Mouse (Mus musculus): ENCODE data around the gene Lypd6b.

The Lypd6b gene

DNA sequence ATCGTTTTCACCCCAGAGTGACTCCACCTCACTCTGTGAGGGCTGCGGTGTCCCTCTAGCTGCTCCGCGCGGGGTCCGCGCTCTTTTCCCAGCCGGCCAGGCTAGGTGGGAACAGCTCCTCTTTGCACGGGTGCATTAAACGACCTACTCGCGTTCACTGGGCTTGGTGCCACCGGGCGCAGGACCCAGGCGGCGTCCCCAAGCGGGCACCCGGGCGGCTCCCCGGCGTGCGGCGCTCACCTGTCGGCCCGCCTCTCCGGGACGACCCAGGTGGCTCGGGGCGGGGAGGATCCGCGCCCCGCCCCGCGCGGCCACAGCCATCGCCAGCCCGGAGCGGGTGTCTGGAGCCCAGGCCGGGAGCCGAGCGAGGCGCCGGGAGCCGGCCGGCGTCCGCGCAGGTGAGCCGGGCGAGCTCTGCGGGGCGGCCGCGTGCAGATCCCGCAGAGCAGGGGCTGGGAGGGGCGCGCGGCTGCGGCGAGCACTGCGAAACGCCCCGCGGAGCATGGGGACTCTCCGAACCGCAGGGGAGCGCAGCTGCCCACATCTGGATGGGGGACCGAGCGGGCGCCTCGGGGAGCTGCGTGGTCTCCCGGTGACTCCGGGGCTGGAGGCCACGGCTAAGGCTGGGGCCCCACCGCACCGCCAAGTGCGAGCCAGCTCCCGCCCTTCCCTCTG is at the start of gene Lypd6b:
Lypd6b (plus strand) TSS at position 313 of the 675 bp plus-strand sequence.
- no peak for DNase-seq

DNA sequence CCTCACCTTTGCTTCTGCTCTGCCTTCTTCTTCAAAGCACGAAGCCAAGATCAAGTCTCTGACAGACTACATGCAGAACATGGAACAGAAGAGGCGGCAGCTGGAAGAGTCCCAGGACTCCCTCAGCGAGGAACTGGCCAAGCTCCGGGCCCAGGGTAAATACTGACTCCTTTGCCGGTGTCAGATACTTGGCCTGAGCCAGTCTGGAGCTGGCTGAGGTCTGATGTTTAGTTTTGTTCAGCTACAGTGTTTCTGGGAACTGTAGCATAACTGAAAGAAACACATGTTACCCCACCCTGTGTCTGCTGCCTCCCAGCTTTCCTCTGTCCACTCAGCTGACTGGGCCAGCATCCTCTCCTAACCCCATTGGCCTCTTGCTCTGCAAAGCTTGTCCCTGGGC is 48.4 kb upstream of the Lypd6b start:
- no peak for DNase-seq

DNA sequence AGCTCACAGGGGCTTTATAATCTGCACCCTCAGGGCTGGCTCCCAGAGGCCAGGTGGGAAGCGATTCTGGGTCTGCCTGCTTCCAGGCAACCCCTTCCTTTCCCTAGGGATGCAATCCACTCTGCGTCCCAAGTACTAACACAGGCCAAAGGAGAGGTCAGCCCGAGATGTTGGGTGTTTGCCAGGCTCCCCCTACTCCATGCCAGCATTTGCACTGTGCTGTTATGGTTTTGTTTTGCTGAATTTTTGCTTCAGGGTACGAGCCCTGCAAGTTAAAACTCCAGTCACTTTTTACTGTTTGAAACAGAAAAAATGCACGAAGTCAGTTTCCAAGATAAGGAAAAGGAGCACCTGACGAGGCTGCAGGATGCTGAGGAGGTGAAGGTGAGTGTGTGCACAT is 46.5 kb upstream of the Lypd6b start:
- no peak for DNase-seq

DNA sequence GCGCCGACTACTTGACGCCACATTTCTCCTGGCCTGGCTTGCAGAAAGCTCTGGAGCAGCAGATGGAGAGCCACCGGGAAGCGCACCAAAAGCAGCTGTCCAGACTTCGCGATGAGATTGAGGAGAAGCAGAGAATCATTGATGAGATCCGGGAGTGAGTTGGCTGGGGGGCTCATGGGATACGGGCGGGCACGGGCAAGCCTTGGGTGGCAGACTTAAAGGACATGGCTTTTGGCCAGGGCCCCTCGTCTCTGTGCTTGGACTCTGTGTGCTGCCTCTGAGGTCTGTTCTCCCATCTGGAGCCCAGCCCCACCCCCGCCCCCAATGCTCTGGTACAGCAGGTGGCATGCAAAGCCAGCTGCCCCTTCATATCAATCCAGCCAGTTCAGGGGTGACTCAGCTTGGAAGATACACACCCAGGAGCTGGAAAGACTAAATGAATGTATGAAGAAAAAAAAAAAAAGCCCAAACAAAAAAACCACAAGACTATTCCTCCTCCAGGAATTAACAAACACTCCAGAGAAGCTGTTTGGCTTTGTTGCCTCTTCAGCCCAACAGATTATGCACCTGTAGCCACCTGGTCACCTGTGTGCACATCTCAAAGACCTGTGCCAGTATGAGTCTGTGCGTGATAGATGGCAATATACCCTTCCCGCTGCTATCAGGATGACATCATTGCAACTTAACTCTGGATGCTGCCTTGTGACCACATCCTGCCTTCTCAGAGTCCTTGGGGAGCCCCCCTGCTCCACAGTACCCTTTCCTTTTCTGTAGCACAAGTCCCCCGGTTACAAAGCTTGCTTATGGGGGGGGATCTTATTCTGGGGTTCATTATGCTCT is 45.4 kb upstream of the Lypd6b start:
- DNase-seq, result peak; percentile 76

DNA sequence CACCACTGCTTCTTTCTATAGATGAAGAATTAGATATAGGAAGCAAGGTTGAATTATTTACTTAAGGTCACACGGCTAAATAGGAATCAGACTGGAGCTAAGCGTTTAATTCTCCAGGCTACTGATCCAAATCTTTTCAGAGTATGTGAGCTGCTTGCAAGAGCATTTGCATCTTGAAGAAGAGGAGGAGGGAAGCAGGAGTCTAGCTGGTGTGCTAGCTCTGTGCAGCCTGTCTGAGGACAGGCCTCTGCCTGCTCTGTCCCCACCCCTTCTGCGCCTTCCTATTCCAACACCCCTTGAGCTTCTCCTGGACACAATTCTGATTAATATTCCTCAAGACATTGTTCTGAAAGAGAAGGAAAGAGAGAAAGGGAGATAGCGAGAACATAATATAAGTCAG is 44.6 kb upstream of the Lypd6b start:
- DNase-seq, result no peak

DNA sequence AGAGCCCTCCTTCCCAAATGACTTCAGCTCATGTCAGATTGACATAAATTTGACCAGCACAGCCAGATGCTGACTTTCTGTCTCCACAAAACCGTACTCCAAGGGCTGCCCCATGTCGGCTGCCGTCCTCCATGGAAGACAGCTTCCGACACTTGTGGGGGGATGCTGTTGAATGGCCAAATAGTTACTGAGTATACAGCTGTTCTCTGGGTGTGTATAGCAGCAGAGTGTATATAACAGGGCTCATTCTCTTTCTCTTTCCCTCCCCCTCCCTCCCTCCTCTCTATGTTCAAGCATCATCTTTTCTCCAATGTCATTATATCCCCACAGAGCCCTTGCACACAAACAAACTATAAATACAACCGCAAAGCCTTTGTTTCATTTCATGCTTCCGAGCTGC is 43.7 kb upstream of the Lypd6b start:
- no peak for DNase-seq

DNA sequence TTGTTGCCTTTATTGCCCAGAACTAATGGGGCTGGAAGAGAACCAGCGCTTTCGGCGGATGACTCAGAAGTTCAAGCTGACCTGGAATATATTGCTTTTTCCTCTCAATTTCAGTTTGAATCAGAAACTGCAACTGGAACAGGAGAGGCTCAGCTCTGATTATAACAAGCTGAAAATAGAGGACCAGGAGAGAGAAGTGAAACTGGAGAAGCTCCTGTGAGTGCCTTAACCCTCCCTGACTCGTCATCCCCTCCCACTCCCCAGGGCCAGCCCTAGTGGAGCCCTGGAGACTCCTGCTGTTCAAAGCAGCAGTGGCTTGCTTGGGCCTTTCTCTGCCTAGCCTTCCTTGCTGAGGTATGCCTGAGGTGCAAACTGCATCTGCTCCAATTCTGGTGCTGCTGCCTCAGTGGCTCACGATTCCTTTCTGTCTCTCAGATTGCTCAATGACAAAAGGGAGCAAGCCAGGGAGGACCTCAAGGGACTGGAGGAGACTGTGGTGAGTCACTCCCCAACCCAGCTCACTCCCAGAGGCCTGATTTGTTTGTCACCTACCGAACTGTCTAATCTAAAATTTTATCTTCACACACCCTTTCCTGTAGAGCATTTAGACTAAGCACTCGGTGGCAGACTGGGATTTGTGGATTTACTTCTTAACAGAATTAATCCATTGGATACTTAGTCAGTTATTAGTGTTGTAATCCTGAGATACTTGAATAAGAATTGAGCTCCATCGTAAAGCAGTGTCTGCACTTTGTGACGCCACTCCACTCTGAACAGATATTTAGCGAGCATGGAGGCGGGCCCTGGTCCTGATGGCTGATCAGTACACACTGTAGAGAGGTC is 43.0 kb upstream of the Lypd6b start:
- no peak for DNase-seq

DNA sequence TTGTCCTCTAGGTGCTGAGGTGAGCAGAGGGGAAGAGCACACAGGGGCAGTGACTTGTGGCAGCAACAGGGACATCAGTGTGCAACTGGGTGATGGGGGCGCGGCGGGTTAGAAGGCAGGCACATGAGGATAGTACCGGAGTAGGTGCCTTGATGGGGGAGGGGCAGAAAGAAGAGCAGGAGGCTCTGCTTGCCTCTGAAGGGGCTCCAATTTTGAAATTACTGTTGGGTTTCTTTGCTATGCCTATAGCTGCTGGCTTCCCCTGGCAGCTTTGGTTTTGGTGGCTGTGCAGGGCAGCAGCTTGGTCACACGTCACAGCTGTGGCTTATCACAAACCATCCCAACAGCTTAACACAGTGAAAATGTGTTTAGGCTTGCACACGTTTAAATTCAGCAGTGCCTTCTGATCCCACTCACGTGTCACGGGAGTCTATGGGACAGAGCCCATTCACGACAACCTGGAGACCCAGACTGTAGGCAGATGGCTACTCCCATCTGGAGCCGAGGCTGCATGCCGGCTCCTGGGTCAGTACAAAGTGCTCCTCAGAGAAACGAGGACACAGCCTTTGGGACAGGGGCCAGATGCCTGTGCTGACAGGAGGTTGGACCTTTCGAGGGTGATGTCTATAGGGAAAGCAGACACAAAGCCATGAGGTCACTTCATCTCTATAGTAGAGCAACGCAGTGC is 42.2 kb upstream of the Lypd6b start:
- DNase-seq, result no peak

DNA sequence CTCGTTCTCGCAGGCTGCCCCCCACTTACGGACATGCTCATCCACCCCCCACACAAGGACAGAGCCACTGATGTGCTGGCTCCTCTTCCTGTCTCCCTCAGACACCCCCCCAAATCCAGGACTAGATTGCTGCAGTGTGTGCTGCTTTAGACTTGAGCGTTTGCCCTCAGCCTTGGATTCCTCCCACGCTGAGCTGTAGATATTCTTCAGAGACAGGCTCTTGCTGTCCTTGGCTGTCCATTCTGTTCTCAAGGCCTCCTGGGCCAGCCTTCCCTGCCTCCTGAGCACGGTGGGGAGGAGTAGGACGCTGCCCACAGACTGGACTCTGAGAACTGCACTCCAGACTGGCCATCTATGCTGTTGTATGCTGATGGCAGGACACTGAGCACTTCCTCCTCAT is 40.5 kb upstream of the Lypd6b start:
- no peak for DNase-seq

DNA sequence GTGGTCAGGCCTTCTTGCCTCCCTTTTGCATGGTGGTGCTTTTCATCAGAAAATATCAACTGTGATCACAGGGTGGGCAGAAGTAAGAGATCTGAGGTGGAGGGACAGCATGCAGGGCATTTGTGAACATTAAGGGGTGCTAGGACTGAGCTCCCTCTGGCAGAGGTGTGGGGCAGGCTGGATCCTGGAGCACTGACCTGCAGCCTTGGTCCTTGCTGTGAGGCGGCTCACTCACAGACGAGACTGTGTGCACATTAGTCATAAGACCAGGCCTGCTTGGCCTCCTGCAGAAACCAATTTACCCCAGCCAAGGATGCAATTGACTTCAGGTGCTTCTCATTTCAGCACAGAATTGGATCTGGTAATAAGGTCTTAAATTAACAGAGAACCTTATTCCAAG is 39.8 kb upstream of the Lypd6b start:
- no peak for DNase-seq

DNA sequence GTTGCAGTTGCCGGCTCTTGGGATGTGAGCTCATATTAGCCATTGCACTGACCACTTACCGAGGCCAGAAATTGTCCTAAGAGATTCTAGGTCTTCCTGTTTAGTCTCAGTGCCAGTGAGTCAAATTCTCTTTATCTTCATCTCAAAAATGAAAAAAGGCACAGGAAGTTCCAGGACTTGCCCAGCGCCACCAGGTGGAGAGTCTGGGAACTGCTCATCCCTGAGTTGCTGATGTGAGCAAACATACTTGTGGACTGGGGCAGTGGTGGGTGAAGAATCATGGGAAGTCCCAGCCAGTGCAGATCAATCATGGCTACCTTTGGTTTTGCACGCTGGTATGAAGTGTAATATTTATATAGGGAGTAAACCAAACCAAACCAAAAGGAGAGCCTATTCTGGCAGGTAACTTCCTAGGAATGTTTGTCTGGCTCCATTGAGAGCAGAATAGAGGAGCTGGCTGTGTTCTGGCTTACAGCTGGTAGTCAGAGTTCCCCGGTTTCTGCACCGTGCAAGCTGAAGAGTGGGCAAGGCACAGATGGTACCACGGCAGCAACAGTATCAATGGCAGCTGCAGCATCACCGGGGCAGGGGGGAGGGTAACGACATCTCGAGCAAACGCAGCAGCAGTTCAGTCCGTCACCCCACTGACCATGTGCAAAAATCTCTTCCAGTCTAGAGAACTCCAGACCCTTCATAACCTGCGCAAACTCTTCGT is 38.7 kb upstream of the Lypd6b start:
- DNase-seq, result peak; percentile 60

DNA sequence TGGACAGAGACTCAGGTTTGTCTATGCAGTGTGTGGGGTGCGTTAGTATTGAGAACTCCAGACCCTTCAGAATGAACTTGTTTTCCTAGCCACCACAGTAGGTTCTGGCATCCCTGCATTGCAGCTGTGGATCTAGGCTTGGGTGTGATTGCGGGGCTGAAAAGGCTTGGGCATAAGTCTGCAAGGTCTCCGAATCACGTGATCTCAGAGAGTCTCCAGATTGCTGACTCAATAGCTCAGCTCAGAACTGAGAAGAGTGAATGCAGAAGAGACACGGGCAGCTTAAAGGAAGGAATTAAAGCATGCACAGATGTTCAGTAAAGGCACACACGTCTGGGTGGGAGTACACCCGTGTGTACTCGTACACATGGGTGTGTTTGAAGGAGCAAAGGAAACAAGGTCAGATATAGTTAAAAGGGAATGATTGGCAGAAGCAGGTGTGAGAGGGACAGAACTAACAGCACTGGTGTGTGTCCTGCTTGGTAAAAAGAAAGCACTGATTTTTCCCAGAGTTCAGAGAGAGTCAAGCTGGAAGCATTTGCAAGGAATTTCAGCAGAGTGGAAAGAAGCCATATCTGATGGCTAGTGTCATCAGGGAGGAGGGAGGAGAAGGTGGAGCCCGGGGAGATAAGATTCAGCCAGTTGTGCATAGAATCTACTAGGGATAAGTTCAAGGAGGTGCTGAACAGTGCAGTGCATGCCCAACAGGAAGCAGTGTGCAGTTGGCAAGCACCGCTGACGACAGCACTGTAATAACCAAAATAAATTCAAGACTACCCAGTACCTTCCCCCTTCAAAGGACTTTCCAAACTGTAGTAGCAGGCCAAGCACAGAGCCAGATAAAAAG is 37.5 kb upstream of the Lypd6b start:
- no peak for DNase-seq

DNA sequence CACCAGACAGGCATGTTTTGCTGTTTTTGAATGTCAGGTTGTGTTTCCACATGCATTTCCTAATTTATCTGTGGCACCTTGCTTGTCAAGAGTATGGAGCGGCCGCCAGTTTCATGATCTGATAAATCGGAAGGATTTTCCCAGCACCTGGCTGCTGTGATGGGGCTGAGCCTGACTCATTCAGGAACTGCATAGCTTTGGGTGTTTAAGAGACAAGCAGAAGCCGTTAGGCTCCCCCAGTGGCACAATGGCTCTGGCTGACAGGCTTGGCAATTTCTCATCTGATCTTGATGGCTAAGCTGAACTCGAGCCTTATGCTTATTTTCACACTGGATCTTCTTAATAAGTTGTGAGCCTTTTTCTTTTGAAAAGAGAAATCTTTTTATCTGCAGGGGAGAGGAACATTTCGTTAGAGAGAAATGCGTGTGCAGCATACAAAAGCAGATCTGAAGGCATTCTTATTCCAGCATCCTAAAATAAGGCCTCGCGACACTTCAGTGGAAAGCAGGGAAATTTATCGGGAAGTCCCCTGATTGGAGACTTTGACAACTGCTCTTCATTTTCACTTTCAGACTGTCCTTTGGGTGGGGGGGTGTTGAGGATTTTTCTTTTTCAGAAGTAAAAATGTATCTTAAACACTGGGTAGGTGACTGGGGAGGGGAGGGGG is 35.8 kb upstream of the Lypd6b start:
- DNase-seq, result no peak

DNA sequence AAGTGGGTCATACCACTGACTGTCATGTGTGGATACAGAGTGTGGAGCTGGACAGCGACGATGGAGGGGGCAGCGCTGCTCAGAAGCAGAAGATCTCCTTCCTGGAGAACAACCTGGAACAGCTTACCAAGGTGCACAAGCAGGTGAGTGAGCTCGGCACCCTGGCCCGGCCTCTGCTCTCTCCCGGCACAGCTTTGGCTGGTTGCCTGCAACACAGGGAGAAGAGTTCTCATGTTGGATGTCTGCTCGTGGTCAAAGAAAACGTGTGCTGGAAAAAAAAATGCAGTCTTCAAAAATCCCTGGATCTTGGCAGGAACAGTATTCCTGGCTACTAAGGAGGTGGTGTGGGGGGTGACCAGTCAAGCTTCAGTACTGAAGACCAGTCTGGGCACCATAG is 35.3 kb upstream of the Lypd6b start:
- DNase-seq, result no peak

DNA sequence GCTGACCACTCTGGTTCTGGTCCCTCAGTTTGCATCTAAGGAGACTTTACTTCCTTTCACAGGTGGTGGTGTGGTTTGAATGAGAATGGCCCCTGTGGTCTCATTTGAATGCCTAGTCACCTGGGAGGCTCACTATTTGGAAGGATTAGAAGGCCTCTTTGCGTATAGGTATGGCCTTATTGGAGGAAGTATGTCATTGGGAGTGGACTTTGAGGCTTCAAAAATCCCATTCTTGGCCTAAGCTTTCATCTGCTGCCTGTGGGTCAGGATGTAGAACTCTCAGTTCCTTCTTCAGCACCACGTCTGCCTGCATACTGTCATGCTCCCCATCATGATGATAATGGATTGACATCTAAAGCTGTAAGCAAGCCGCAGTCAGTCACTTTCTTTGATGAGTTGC is 34.4 kb upstream of the Lypd6b start:
- no peak for DNase-seq

DNA sequence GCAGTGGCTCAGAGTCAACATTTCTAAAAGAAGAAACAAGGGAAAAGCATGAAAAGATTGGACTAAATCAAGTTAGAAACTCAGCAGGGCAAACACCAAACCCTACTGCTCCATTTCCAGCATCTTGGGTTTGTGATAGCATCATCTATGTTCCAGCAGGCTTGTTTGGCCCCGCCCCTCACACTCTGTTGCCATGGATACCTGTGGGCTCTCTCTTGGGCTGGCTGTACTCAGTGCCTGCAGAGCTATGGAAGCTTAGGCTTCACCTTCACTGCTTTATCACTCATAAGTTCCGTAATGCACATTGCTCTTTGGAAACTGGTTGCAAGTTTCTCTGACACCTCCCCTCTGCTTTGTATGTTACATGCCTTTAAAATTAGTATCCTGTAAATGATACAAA is 32.4 kb upstream of the Lypd6b start:
- DNase-seq, result peak; percentile 59

DNA sequence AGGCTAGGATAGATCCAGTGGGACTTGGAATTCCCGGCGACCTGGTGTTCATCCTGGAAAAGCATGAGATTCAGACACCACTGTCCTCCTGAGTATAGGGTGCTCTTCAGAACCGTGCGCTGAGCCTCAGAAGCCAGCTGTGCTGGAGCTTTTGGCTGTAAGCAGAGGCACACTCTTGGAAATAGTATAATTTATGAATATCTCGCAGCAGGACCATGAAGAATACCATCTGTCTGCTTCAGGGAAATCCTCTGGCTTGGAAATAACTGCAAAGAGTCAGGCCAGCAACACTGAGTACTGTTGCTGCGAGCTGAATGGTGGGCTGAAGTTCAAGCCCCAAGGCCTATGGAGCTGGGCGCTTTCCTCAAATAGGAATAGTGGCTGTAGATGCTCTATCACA is 29.9 kb upstream of the Lypd6b start:
- no peak for DNase-seq

DNA sequence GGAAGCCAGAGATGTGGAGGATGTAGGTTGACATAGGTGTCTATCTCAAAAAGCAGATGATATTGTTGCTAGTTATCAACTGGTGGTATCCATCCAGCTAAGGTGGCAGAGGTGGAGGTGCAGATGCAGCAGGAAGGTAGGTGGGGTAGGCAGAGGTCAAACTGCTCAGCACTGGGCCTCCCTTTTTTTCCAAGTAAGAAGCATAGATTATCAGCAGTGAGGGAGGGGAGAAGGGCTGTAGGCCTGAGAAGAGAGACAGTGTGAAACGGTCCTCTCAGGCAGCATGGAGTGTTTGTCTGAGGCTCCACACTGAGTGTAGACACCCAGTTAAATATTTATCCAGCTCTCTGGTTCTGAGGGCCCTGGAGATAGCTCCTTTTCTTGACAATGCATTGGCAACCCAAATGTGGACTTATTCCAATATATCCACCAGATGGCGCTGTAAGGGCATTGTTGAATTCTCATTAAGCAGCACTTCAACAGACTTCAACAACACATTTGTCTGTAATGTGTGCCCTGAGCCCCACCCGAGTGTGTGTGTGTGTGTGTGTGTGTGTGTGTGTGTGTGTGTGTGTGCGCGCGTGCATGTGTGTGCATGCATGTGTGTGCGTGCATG is 23.0 kb upstream of the Lypd6b start:
- no peak for DNase-seq

DNA sequence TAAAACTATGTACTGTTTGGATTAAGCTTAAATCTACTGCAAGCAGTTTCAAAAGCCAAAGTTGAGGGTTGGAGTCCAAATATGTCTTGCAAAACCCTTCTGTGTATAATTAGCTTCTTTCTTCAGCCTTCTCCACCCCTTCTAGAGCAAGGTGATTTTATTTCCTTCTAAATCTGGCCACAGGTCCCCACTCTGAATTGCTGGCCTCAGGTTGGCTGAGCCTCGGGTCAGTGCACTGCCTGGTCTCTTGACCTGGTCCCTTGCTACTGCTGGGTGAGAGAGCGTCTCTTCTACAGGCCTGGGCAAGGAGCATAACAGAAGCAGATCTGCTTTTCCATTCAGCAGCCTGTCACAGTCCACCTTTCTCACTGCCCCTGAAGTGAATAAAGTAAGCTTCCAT is 18.6 kb upstream of the Lypd6b start:
- no peak for DNase-seq

DNA sequence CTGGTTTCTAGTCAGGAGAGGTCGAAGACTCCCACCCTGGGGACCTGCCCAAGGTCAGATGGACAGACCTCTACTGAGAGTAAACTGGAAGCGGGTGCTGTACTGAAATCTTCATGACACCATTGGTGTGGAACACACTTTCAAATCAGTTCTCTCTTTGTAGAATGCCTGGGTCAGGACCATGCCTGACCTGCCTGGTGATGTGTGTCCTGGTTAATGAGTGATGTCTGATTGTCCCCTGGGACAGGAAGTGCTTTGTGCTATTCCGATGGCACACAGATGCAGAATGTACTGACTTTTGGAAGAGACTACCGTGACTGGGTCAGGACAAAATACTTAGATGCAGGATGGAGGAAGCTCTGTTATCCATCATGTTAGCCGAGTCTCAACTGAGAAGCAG is 17.0 kb upstream of the Lypd6b start:
- no peak for DNase-seq
